Mouse (Mus musculus) bone marrow, adult 2 months (tissue): Measurements from ENCODE around the gene Asb13.

ENCODE experiments used
- CTCF ChIP-seq: fragments of 200-500 bp; IDR thresholded peaks from 2 replicates; pipeline ENCODE4 v1.5.1; 2011; ENCODE audit warnings: low read length, control low read depth; ENCODE audit not compliant: control insufficient read depth, insufficient read depth
- POLR2A ChIP-seq: fragments of 200-500 bp; IDR thresholded peaks from 2 replicates; pipeline ENCODE4 v1.6.1; 2011; ENCODE audit warnings: low read depth, mild to moderate bottlenecking, control low read depth, low read length, borderline replicate concordance; ENCODE audit not compliant: control insufficient read depth

DNA sequence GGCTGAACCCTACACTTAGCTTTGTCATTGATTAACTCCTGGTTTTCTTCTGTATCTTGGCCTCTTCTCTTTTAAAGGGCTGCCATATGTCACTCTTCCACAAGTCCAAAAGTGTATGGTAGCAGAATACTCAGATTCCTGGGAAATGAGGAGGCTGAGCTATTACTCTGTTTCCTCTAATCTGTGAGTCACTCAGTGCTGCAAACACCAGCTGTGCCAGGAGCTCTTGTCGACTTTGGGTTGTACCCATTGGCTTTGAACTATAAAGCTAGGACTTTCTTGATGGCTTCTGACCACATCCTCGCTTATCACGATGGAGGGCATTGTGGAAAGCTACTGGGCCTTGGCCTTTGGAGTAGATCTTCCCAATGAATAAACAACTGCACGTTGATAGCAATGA lies 45.3 kb downstream of the Asb13 start:
- no peak for TF ChIP-seq CTCF
- TF ChIP-seq POLR2A, result no peak
